Mouse (Mus musculus) cerebellum, postnatal 25 days (tissue): ENCODE measurements around the gene Syne3.
A peak's percentile ranks its signal among the peaks of the same experiment; 100 is the strongest.

Experiments used
- DNase-seq, 2 experiments: peaks; one replicate each; pipeline ENCODE4 v3.0.0; 2021; ENCODE audit warnings: mixed read lengths in 2 of 2

The Syne3 gene

GRCm38 (mm10) chr12:105025271-105025946 lies 15.8 kb upstream of the Syne3 start:
- peak; percentile 56 to 81 for DNase-seq

GRCm38 (mm10) chr12:105022776-105023175 lies 13.2 kb upstream of the Syne3 start:
- DNase-seq, result no peak

- no peak for DNase-seq
Measured at GRCm38 (mm10) chr12:105022141-105022540, 12.5 kb upstream of the Syne3 start.

DNA sequence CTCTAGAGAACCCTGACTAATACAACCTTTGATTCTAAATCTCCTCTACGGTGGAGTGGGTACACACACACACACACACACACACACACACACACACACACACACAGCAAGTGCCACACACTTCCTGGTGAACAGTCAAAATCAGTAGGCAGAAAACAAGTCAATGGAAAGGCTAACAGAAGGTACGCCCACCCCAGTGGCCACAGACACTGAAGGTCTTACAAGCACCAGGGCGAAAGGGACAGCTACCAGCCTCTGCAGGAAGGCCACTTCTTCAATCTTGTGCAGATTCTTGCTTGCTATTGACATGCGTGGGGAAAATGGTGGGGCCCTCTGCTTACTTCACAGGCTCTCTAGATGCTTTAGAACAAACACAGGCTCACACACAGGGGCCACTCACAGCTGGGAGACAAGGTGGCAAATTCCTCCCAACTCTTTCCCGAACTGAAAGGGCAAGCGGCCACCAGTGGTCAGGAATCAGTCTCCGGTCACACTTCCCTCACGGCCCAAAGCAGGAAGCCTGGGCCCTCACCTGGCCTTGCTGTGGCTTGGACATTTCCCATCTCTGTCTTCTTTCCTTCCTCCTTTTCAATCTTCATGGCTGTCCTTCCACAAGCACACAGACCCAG lies 11.9 kb upstream of the Syne3 start:
- DNase-seq, result no peak

DNA sequence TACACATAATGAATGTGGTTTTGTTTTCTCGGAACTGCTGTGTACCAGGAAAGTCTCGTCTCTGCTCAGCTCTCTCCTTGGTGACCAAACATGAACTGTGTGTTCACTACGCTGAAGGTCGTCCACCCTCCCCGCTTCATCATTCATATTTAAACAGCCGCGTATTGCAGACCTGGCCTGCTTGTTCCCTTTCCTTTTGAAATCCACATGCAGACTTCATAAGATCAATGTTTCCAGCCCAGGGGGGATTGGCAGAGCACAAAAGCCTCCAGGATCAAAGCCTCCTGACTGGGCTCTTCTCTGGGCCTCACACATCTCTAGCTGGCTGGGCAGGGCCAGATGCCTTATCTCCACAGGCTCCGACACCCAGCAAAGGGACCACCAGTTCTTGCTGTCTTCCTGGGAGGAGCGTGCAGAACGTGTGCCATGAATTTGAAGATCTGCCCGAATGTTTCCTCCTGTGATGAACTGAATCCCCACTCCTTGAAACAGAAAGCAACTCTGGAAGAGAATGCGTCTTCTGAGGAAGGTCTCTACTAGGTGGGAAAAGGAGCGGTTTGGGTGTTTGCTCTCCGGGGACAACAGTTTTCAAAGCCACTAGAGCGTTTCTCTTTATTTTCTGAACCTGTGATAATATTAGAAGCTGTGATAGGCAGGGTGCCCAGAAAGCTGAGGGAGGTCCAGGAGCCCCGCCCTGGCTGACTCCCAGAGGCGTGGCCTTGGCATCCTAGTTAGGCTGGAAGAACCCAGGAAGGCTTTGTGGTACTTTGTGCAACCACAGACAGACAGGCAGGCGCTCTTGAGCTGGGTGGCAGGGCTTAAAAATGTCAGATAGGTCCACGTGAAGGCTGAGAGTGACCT lies 10.0 kb upstream of the Syne3 start:
- DNase-seq, result peak in 1 of 2 experiments; percentile 34

GRCm38 (mm10) chr12:105016639-105017038 lies 7.0 kb upstream of the Syne3 start:
- DNase-seq, result peak; percentile 41 to 55

DNA sequence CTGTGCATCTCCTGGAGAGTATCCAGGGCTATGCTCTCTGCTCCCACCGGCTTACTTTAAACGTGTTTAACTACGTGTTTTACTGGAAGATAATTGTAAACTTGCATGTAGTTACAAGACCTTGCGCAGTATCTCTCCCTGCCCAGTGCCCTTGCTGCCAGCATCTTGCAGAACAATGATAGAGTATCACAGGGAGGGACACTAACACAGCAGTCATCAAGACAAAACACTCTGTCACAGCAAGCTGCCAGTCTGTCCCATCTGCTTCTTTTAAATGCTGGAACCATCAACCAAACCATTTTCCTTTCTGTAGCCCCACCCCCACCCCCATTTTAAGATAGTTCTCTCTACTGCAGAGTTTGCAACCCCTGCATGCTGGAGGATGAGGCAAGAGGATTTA lies 6.6 kb upstream of the Syne3 start:
- no peak for DNase-seq

GRCm38 (mm10) chr12:105013065-105013464 lies 3.5 kb upstream of the Syne3 start:
- no peak for DNase-seq

- DNase-seq, result no peak
Measured at GRCm38 (mm10) chr12:105012314-105012713, 2.7 kb upstream of the Syne3 start.

DNA sequence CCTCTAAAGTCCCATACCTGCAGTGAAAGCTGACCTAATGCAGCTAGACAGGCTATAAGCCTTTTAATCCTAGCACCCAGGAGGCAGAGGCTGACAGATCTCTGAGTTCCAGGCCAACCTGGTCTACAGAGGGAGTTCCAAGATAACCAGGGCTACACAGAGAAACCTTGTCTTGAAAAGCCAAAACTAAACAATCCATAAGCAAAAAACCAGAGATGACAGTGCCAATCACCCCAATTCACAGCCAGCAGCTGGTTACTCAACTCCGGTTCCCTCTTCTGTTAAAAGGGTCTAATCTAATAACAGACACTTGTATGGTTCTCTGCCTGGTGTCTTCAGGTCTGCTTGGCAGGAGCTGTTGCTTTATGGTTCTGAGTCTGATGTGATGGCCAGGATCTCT lies 2.0 kb upstream of the Syne3 start:
- DNase-seq, result no peak

DNA sequence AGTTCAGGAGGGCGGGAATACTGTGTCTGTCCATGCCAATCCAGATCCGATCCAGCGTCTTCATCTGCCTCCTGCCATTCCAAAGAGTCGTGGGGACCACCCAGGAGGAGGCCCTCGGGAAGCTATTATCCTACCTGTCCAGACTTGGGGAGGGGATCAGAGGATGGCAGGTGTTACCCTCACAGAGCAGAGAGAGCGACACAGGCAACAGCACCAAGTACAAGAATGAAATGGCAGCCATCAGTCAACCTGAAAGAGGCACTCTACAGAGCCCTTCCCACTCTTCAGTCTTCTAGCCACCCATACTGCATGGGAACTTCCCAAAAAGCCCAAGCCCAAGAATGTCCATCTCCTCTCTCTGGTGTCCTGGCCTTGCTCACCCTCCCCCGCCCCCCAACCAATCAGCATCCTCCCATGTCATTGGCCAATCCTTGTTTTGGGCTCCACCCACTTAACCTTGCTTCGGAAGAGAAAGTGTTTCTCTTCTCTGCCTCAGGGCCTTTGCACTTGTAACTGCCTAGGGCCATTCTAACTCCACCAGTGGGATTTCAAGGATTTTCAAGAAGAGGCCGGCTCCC lies 693 bp upstream of the Syne3 start:
- DNase-seq, result no peak

- no peak for DNase-seq
Measured at GRCm38 (mm10) chr12:105008752-105009178, 844 bp downstream of the Syne3 start.

DNA sequence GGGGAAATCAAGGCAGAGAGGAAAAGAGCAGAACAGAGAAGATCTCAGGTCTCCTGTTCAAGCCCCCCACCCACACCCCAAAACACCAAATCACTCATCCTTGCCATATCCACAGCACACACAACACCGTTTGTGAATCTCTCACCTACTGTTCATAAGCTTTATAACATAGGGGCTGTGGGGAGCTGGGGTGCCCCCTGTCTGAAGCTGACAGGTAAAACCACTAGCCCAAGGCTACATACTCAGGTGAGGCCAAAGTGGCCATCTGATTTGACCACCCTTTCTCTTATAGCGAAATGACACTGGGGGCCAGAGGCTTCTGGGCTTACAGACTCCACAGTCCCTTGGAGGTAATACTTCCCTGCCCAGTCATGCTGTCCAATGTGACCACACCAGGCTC lies 1.5 kb downstream of the Syne3 start:
- no peak for DNase-seq

DNA sequence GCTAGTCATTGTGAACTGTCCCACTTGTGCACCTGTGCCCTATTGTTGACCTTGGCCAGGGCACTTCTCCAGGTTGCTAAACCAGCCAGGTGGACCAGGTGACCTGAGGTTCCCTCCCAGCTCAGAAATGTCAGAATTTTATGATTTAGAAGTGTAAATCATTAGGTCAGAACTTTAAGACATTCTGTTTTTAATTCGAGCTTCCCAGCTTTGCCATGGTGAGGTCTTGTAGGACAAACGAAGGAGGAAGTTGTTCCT lies 4.0 kb downstream of the Syne3 start:
- DNase-seq, result no peak

GRCm38 (mm10) chr12:105004956-105005714 lies 4.5 kb downstream of the Syne3 start:
- DNase-seq, result no peak

- DNase-seq, result no peak
Measured at GRCm38 (mm10) chr12:105003715-105004114, 5.9 kb downstream of the Syne3 start.

- DNase-seq, result no peak
Measured at GRCm38 (mm10) chr12:105003158-105003557, 6.5 kb downstream of the Syne3 start.

GRCm38 (mm10) chr12:105002340-105003132 lies 7.1 kb downstream of the Syne3 start:
- DNase-seq, result no peak

DNA sequence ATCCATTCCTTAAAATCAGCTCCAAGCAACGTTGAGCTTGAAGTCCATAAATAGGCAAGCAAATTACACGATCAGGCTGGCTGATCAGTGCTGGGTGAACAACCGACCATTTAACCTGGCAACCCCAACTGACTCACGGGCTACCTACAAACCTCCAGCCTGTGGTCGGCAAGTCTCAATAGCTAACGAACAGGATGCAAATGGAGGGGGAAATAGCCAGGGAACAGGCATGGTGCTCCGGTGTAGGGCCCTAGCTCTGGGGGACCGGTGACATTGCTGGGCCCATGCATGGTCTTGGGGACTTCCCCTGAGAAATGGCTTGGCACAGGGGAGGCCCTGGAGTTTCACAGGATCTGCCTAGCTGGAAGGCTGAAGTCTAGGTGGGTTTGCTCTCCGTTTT lies 8.3 kb downstream of the Syne3 start:
- DNase-seq, result no peak

DNA sequence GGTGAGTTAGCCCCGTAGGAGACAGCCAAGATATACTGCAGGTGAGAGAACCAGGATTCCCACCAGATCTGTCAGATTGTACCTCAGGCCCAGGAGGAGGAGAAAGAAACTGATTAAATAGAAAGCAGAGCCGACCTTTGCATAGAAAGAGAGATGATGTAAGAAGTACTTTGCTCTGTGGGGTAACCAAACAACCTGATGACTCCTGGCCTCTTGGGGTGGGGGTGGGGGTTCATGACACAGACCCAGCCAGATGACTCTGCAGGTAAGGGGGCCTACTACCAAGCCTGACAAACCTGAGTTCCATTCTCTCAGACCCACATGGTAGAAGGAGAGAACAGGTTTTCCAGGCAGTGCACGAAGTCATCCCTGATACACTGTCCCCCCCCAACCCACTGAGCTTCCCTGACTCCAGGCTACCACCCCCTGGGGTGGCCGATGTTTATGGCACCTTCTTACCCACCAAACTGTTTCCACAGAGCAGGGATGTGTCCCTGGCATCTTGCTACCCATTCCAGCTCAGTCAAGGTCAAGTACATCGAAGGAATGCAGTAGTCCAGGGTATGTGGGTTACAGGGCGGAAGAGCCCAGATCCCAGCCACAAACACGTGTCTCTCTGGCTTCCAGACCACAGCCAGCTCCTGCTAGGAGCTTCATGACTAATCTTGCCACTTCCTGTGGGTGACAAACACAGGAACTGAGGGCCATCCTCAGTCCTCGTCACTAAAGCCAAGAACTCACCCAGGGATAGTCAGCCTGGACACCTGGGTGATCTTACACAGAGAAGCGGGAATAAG lies 8.9 kb downstream of the Syne3 start:
- DNase-seq, result no peak

- no peak for DNase-seq
Measured at GRCm38 (mm10) chr12:104999171-104999570, 10.4 kb downstream of the Syne3 start.
